Mouse (Mus musculus) spleen, adult 18-20 months (tissue): ENCODE data around the gene Ruvbl2.

ENCODE experiments used
- DNase-seq, 2 experiments: peaks; one replicate each; pipeline ENCODE4 v3.0.0; 2022; ENCODE audit warnings: mixed read lengths in 2 of 2

Ruvbl2 gene

DNA sequence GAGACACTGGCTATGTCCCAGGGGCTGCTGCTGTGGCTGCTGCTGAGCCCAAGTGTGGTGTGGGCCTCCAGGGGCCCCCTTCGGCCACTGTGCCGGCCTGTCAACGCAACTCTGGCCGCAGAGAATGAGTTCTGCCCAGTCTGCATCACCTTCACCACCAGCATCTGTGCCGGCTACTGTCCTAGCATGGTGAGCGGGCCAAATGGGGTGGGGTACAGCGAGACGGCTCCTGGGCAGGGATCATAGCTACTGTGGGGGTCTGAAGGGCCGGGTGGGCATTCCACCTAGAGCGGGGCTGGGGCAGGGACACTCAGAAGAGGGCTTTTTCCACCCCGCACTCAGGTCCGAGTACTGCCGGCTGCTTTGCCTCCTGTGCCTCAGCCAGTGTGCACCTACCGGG, 16.7 kb downstream of the Ruvbl2 start:
- DNase-seq = no peak

GRCm38 (mm10) chr7:45420615-45420919, 17.3 kb downstream of the Ruvbl2 start, which contains the start of gene Lhb:
Lhb (plus strand) TSS chr7:45420820.
- DNase-seq = no peak

DNA sequence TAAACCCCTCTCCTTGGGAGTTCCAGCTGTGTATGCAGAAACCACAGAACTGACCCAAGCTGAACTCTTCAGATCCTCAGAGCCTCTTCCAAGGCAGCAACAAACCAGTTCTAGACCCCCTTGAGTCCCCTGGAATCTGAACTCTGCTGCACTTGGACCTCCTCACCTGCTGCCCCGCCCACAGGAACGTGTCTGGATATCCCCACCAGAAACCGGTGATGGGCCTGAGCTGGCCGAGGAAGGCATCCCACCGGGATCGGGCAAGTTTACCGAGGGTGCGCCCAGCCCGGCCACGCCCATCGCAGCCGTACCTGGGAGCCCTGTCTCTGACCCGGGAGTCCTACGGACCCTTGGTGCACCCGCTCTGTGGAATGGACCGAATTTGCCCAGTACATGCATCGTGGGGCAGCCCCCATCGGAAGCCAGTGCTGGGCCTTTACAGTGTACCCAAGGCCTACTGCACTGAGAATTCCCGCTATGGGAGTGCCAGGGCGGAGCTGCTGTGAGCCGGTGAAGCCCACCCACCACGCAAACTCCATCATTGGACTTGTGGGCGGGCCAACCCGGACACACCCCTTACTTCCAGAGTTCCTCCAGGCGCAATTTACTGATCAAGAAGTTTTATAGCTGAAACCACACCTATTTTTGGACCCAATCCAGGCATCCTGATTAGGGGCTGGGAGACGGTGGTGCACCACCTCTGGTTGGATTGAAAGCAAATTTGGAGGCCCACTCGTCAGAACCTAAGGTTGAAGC, 17.9 kb downstream of the Ruvbl2 start:
- DNase-seq = no peak

GRCm38 (mm10) chr7:45417962-45418492, 19.9 kb downstream of the Ruvbl2 start:
- DNase-seq = no peak

GRCm38 (mm10) chr7:45415636-45416035, 22.3 kb downstream of the Ruvbl2 start:
- no peak for DNase-seq

DNA sequence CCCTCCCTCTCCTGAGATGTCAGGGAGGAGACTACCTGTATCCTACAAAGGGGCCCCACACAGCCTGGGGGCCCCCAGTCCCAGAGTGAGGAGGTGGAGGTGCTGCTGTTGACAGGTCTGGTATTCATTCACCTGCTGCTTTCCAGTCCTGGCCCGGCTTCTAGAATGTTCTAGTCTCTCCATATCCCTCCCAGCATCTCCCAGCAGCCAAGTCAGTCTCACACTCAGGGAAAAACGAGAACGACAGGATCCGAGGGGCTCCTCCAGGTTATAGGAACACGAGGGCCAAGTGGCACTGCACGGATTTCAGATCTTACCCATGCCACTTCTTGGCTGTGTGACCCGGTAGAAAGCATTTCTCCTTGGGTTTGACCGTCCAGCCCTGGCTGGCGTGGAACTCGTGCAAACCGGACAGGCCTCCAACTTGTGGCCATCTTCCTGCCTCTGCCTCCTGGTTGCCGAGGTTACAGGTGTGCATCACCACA, 23.1 kb downstream of the Ruvbl2 start:
- no peak for DNase-seq

DNA sequence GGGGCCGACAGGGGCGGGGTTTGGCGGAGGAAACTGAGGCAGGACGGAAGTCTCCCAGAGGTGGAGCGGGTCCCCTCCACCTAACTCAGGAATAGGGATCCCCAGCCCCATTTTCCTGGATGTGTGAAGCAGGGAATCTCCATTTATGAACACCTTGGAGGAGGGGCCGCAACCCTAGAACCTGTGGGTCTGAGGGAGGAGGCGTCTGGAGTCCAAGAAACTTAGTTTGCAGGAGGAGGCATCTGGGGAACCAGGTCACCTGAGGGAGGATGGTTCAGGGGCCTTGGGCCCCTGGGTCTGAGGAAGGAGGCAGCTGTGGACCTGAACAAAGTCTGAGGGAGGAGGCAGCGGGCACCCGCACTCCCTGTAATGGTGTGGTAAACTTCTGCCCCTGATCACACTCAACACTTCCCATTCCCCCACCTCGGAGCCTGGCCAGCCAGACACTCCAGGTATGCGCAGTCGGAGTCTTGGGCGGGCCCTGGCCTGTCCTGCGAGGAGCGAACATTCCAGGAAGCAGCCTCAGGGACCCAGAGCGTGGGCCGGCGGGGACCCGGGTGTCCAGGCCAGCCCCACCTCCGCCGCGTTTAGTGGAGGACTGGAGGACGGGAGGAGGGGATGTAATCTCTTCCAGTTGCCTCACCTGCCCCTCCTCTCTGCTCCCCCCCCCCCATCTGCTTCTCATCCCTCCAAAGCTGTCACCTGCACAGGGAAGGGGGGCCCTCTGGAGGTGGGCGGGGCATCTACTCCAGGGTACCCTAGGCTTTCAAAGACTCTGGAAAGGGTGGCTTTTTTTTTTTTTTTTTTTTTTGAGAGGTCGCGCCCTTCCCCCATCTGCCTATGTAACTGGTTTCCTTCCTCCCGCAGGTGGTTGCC, 23.8 kb downstream of the Ruvbl2 start:
- DNase-seq = no peak

DNA sequence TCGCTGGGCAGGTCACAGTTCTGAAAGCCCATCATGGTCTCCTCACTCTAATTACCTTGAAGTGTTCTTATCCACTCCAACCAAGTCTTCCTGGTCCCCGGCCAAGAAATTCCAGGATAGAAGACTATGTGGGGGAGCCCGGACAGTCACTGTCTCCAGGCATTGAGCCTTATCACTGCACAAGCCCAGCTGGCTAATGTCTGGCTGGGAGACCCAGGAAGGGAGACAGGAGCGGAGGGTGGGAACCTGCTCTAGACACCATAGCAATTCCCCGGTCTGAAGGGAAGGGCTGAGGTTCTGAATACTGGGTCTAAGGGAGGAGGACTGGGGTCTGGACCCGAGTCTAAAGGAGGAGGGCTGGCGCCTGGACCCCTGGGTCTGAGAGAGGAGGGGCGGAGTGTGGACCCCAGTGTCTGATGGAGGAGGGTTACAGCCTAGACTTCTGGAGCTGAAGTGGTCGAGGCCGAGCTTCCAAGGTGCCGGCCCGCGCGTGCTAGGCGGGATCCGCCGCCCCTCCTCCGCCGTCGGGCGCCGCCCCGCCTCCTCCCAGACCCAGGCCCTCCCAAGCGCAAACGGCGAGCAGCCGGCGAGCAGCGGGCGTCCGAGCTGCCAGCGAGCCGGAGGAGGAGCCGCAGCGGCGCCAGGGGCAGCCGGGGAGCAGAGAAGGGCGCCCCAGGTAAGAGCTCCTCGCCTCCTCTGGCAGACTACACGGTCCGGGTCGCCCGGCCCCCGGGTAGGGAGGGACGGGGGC, 24.6 kb downstream of the Ruvbl2 start, which contains the start of gene Ntf5:
TSS of gene Ntf5 (plus strand) at position 583 of the 751 bp plus-strand sequence.
- DNase-seq = no peak

DNA sequence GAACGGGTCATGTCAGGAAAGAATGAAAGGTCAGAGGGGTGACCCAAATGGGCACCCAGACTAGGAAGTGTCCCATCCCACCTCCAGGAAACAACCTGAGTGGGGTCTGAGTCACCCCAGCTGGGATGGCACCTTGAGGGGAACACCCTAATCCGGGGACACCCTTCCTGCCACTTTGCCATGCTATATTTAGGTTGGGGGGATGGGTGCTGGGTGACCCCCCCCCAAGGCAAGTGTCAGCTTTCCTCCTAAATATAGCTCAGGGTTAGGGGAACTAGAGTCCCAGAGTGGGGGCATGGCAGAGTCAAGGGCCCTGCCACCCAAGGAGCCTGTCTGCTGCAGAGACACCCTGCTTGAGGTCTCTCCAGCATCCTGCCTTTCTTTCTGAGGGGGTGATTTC, 25.5 kb downstream of the Ruvbl2 start:
- DNase-seq = no peak

- DNase-seq = no peak
Measured at GRCm38 (mm10) chr7:45409497-45410163, 28.3 kb downstream of the Ruvbl2 start.

DNA sequence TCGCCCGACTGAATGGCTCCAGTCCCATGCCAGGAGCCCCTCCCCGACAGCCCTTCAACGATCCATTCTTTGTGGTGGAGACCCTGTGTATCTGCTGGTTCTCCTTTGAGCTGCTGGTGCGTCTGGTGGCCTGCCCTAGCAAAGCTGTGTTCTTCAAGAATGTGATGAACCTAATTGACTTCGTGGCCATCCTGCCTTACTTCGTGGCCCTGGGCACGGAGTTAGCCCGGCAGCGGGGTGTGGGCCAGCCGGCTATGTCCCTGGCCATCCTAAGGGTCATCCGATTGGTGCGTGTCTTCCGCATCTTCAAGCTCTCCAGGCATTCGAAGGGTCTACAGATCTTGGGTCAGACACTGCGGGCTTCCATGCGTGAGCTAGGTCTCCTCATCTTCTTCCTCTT, 28.9 kb downstream of the Ruvbl2 start:
- no peak for DNase-seq

GRCm38 (mm10) chr7:45408351-45408750, 29.5 kb downstream of the Ruvbl2 start:
- DNase-seq = no peak

DNA sequence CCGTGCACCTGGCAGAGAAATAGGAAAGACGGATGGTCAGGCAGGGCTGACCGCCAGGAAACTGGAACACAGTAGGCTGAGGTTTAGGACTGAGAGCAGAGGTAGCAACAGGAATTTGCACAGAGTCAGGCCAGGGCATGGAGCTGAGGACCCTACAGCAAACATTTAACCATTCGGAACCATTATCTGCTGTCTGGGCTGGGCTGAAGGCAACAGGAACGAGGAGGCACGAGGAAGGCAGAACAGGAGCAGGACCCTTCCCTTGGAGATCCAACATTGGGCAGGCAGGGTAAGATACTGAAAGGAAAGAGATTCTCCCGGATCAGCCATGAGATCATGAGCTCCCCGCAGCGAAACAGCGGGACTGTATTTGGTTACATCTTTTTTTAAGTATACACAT, 30.1 kb downstream of the Ruvbl2 start:
- no peak for DNase-seq

GRCm38 (mm10) chr7:45406157-45407156, 31.4 kb downstream of the Ruvbl2 start:
- DNase-seq = no peak

- peak; percentile 55 to 80 for DNase-seq
Measured at GRCm38 (mm10) chr7:45405091-45406075, 32.5 kb downstream of the Ruvbl2 start, which contains the start of gene Kcna7. Kcna7 (plus strand) TSS chr7:45405653.

GRCm38 (mm10) chr7:45403532-45404261, 34.2 kb downstream of the Ruvbl2 start:
- peak in 1 of 2 experiments; percentile 67 for DNase-seq

DNA sequence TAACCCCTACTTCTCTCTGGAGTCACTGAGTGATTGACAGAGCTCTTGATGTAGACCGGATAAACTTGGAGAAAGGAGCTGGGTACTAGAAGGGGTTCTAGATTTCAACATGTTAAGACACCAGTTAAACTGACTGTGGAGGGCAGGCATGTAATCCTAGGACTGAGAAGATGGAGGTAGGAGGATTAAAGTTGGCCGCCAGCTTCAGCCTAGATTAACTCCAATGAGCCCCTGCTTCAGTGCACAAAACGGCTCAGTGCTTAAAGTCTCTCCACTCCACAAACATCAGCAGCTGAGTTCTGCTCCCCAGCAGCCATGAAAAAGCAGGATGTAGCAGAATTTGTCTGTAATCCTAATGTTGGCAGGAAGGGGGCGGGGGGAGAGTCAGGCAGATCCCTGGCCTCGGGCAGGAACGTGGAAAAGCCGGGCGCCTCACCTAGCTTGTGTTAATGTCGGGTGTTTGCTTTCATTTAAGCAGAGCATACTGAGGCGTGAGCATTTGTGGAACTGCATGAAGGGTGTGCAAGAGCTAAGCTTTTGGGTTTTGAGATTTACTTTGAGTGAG, 36.3 kb downstream of the Ruvbl2 start:
- no peak for DNase-seq

DNA sequence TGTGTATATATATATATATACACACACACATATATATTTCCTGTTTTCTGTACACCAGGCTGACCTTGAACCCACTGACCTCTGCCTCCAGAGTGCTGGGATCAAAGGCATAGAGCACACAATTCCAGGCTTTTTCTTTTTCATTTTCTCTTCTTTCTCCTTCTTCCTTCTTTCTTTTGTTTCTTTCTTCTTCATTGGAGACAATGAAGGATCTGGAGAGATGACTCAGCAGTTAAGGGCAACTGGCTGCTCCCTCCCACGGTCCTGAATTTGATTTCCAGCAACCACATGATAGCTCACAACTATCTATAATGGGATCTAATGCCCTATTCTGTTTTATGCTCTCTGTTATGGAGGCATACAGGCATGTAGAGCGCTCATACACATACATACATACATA, 41.1 kb downstream of the Ruvbl2 start:
- DNase-seq = no peak
